Mouse (Mus musculus) megakaryocyte, embryonic 14.5 days (primary cell): ENCODE measurements around the gene Megf8. TPM values are rescaled to one million over a fixed set of nuclear protein-coding genes. Genes with fewer than 3 reads are reported as not detected.

Experiments used
- H3K27me3 ChIP-seq: replicated peaks from 2 replicates; pipeline ENCODE3; 2012; ENCODE audit warnings: inconsistent platforms
- H3K36me3 ChIP-seq: replicated peaks from 2 replicates; pipeline ENCODE3; 2012; ENCODE audit warnings: low read length, inconsistent platforms, mixed read lengths
- H3K4me1 ChIP-seq: 2 replicates; pipeline ENCODE4 v1.6.1; 2012; ENCODE audit warnings: inconsistent platforms
- H3K4me3 ChIP-seq: replicated peaks from 2 replicates; pipeline ENCODE3; 2012; ENCODE audit warnings: moderate library complexity, mild to moderate bottlenecking, inconsistent platforms
- H3K9me3 ChIP-seq: 2 replicates; pipeline ENCODE4 v1.6.1; 2012; ENCODE audit warnings: inconsistent platforms
- FLI1 ChIP-seq: IDR thresholded peaks from 2 replicates; pipeline ENCODE4 v1.6.1; 2012; ENCODE audit warnings: low read length, inconsistent platforms, mixed read lengths
- GATA1 ChIP-seq: IDR thresholded peaks from 3 replicates; pipeline ENCODE4 v1.6.1; 2012; ENCODE audit warnings: mixed read lengths, low read length, inconsistent platforms, borderline replicate concordance
- polyA plus RNA-seq: library from polyadenylated mRNA; stranded (reverse); fragments of >175 nt; gene quantifications from 2 replicates; pipeline ENCODE4 v1.2.3, GENCODE M21; 2012; ENCODE audit warnings: low replicate concordance; ENCODE audit not compliant: insufficient read depth

Gene Megf8
- polyA plus RNA-seq, 1 experiment: 9.7 TPM

GRCm38 (mm10) chr7:25365937-25366625 lies 49.1 kb downstream of the Megf8 start:
- Histone ChIP-seq H3K4me1 (peaks cover 13% of the 10 kb centered on the region; the same call in 1 of the 2 replicates), H3K27me3 (peaks cover 67% of the 10 kb centered on the region), H3K4me3 (no peak overlapping the region), H3K9me3 (no peaks in the 10 kb centered on the region), H3K36me3 (peaks cover 27% of the 10 kb centered on the region)
- TF ChIP-seq GATA1: no peak
- TF ChIP-seq FLI1: no peak

GRCm38 (mm10) chr7:25367632-25368293 lies 50.8 kb downstream of the Megf8 start:
- Histone ChIP-seq H3K4me3 (peak overlapping the region; percentile 38), H3K9me3 (no peaks in the 10 kb centered on the region), H3K4me1 (peaks cover 13% of the 10 kb centered on the region; the same call in 1 of the 2 replicates), H3K27me3 (peaks cover 76% of the 10 kb centered on the region), H3K36me3 (peaks cover 17% of the 10 kb centered on the region)
- TF ChIP-seq FLI1 (no peak), GATA1 (no peak)

- Histone ChIP-seq H3K4me1 (peaks cover 13% of the 10 kb centered on the region; the same call in 1 of the 2 replicates), H3K36me3 (peaks cover 12% of the 10 kb centered on the region), H3K27me3 (peaks cover 78% of the 10 kb centered on the region), H3K4me3 (peak overlapping the region; percentile 1), H3K9me3 (no peaks in the 10 kb centered on the region)
- TF ChIP-seq GATA1 (no peak), FLI1 (no peak)
These were observed 51.4 kb downstream of the Megf8 start for GRCm38 (mm10) chr7:25368333-25368732.

- TF ChIP-seq FLI1: no peak
- no peak for TF ChIP-seq GATA1
- peaks cover 13% of the 10 kb centered on the region; the same call in 1 of the 2 replicates for H3K4me1 ChIP-seq
- peak within 1 kb of the TSS; percentile 33 for H3K4me3 ChIP-seq
- no peaks in the 10 kb centered on the region for H3K9me3 ChIP-seq
- H3K36me3 ChIP-seq: peaks cover 3% of the 10 kb centered on the region
- H3K27me3 ChIP-seq: peaks cover 77% of the 10 kb centered on the region
These were observed 52.2 kb downstream of the Megf8 start, which contains the start of gene Cnfn for GRCm38 (mm10) chr7:25369058-25369749. Gene Cnfn (minus strand): TSS chr7:25369724.

- Histone ChIP-seq H3K4me3 (no peak overlapping the region), H3K36me3 (no peaks in the 10 kb centered on the region), H3K9me3 (no peaks in the 10 kb centered on the region), H3K4me1 (peaks cover 22% of the 10 kb centered on the region), H3K27me3 (peaks cover 71% of the 10 kb centered on the region)
- TF ChIP-seq FLI1 (no peak), GATA1 (no peak)
These were observed 55.5 kb downstream of the Megf8 start for GRCm38 (mm10) chr7:25372441-25372840.

- Histone ChIP-seq H3K36me3 (peaks cover 12% of the 10 kb centered on the region), H3K27me3 (peaks cover 33% of the 10 kb centered on the region), H3K9me3 (no peaks in the 10 kb centered on the region), H3K4me1 (peaks cover 31% of the 10 kb centered on the region), H3K4me3 (peak overlapping the region; percentile 23)
- TF ChIP-seq GATA1 (no peak), FLI1 (no peak)
These were observed 59.6 kb downstream of the Megf8 start for GRCm38 (mm10) chr7:25376556-25376955.

- Histone ChIP-seq H3K36me3 (peaks cover 19% of the 10 kb centered on the region), H3K4me1 (peaks cover 31% of the 10 kb centered on the region), H3K27me3 (peaks cover 31% of the 10 kb centered on the region), H3K9me3 (no peaks in the 10 kb centered on the region), H3K4me3 (no peak overlapping the region)
- TF ChIP-seq FLI1: no peak
- no peak for TF ChIP-seq GATA1
These were observed 60.2 kb downstream of the Megf8 start for GRCm38 (mm10) chr7:25377100-25377700.

- TF ChIP-seq FLI1: no peak
- TF ChIP-seq GATA1: no peak
- peaks cover 30% of the 10 kb centered on the region for H3K36me3 ChIP-seq
These were observed 61.5 kb downstream of the Megf8 start for GRCm38 (mm10) chr7:25378181-25379100.

More at GRCm38 (mm10) chr7:25378181-25379100, 61.5 kb downstream of the Megf8 start:
- no peak overlapping the region for H3K4me3 ChIP-seq
- peaks cover 27% of the 10 kb centered on the region for H3K27me3 ChIP-seq
- peaks cover 34% of the 10 kb centered on the region for H3K4me1 ChIP-seq
- H3K9me3 ChIP-seq: no peaks in the 10 kb centered on the region
